Mouse (Mus musculus) hindbrain, embryonic 13.5 days (tissue): ENCODE measurements around the gene Pibf1. TPM values are rescaled to one million over a fixed set of nuclear protein-coding genes. Genes with fewer than 3 reads are reported as not detected.
A peak's percentile ranks its signal among the peaks of the same experiment; 100 is the strongest.

Experiments
- ATAC-seq: fragments of 200-750 bp; cut with Nextera tagmentation; 2 replicates; pipeline ENCODE4 v1.8.0; 2017; ENCODE audit warnings: moderate TSS enrichment; ENCODE audit not compliant: low FRiP score
- H3K27ac ChIP-seq: fragments of 300-500 bp; sonication (generic); 2 replicates; pipeline ENCODE4 v1.5.1; 2015; ENCODE audit warnings: inconsistent platforms, mild to moderate bottlenecking, moderate library complexity
- H3K27me3 ChIP-seq: fragments of 300-500 bp; sonication (generic); 2 replicates; pipeline ENCODE4 v1.6.1; 2015; ENCODE audit warnings: mild to moderate bottlenecking, inconsistent platforms
- H3K36me3 ChIP-seq: fragments of 300-500 bp; sonication (generic); 2 replicates; pipeline ENCODE4 v1.6.1; 2015; ENCODE audit warnings: mild to moderate bottlenecking, inconsistent platforms
- H3K4me1 ChIP-seq: fragments of 300-500 bp; sonication (generic); replicated peaks from 2 replicates; pipeline ENCODE4 v1.6.1; 2015; ENCODE audit warnings: inconsistent platforms
- H3K4me2 ChIP-seq: fragments of 300-500 bp; sonication (generic); 2 replicates; pipeline ENCODE4 v1.6.1; 2015; ENCODE audit warnings: inconsistent platforms, mild to moderate bottlenecking, moderate library complexity
- H3K4me3 ChIP-seq: fragments of 300-500 bp; sonication (generic); 2 replicates; pipeline ENCODE4 v1.5.1; 2015; ENCODE audit warnings: mild to moderate bottlenecking, inconsistent platforms
- H3K9ac ChIP-seq: fragments of 300-500 bp; sonication (generic); 2 replicates; pipeline ENCODE4 v1.6.1; 2015; ENCODE audit warnings: mild to moderate bottlenecking, inconsistent platforms
- H3K9me3 ChIP-seq: fragments of 300-500 bp; sonication (generic); 2 replicates; pipeline ENCODE4 v1.6.1; 2016; ENCODE audit warnings: inconsistent platforms
- WGBS: fragments of 180-500 bp; shearing (Covaris S2); methylation state at CpG from one replicate; pipeline ENCODE4 v1.1.7; 2015; 5-methylcytosine and 5-hydroxymethylcytosine counted together
- polyA plus RNA-seq: library from polyadenylated mRNA; unstranded; fragments of >200 nt; fragmentation: Nextera tagmentation; extraction: Ambion mirVana; gene quantifications from 2 replicates; pipeline ENCODE4 v1.2.1, GENCODE M21; 2015

The Pibf1 gene
- polyA plus RNA-seq, 1 experiment from 2014 or later = 19.8 TPM

- Histone ChIP-seq H3K4me1 (0 out of 2 replicates have a peak, but pooled peaks cover 3% of the 10 kb centered on the region), H3K27me3 (no peaks in the 10 kb centered on the region), H3K4me3 (no peak overlapping the region), H3K27ac (no peak overlapping the region), H3K9ac (no peak overlapping the region), H3K36me3 (peaks cover 37% of the 10 kb centered on the region), H3K9me3 (no peaks in the 10 kb centered on the region), H3K4me2 (no peak overlapping the region)
- 95% methylated on average over 4 of the region's 4 CpGs for WGBS
- ATAC-seq = no peak
These were observed 53.5 kb downstream of the Pibf1 start for GRCm38 (mm10) chr14:99152683-99153082.

- 0 out of 2 replicates have a peak, but pooled peaks have one; percentile 52 for ATAC-seq
- WGBS = 56% methylated on average over 6 of the region's 6 CpGs
These were observed 60.7 kb downstream of the Pibf1 start for GRCm38 (mm10) chr14:99159940-99160339.

GRCm38 (mm10) chr14:99163051-99163450 is 63.8 kb downstream of the Pibf1 start:
- H3K9me3 ChIP-seq = no peaks in the 10 kb centered on the region
- H3K4me2 ChIP-seq = no peak overlapping the region
- no peak overlapping the region for H3K4me3 ChIP-seq
- no peaks in the 10 kb centered on the region for H3K4me1 ChIP-seq
- WGBS = 95% methylated on average over 3 of the region's 3 CpGs
- ATAC-seq = no peak
- no peaks in the 10 kb centered on the region for H3K27me3 ChIP-seq
- H3K27ac ChIP-seq = no peak overlapping the region
- no peak overlapping the region for H3K9ac ChIP-seq
- peaks cover 17% of the 10 kb centered on the region for H3K36me3 ChIP-seq

More at GRCm38 (mm10) chr14:99159940-99160339, 60.7 kb downstream of the Pibf1 start:
- Histone ChIP-seq H3K9ac (no peak overlapping the region), H3K27me3 (no peaks in the 10 kb centered on the region), H3K4me3 (no peak overlapping the region), H3K27ac (no peak overlapping the region), H3K4me1 (no peaks in the 10 kb centered on the region), H3K36me3 (peaks cover 19% of the 10 kb centered on the region), H3K9me3 (no peaks in the 10 kb centered on the region), H3K4me2 (no peak overlapping the region)

GRCm38 (mm10) chr14:99174138-99174745 is 75.0 kb downstream of the Pibf1 start:
- 82% methylated on average over 4 of the region's 4 CpGs for WGBS
- Histone ChIP-seq H3K27ac (no peak overlapping the region), H3K9ac (no peak overlapping the region), H3K36me3 (peaks cover 4% of the 10 kb centered on the region; the same call in 1 of the 2 replicates), H3K4me1 (no peaks in the 10 kb centered on the region), H3K4me2 (no peak overlapping the region), H3K4me3 (no peak overlapping the region), H3K9me3 (no peaks in the 10 kb centered on the region), H3K27me3 (no peaks in the 10 kb centered on the region)
- no peak for ATAC-seq

GRCm38 (mm10) chr14:99176559-99176958 is 77.3 kb downstream of the Pibf1 start:
- no peaks in the 10 kb centered on the region for H3K4me1 ChIP-seq
- H3K27me3 ChIP-seq = no peaks in the 10 kb centered on the region
- H3K27ac ChIP-seq = no peak overlapping the region
- H3K9ac ChIP-seq = no peak overlapping the region
- no peak overlapping the region for H3K4me2 ChIP-seq
- no peaks in the 10 kb centered on the region for H3K9me3 ChIP-seq
- no peak for ATAC-seq
- H3K4me3 ChIP-seq = no peak overlapping the region
- peaks cover 2% of the 10 kb centered on the region; the same call in 1 of the 2 replicates for H3K36me3 ChIP-seq
- 61% methylated on average over 9 of the region's 9 CpGs for WGBS

GRCm38 (mm10) chr14:99190153-99190790 is 91.0 kb downstream of the Pibf1 start:
- Histone ChIP-seq H3K9ac (no peak overlapping the region), H3K4me2 (no peak overlapping the region), H3K4me3 (no peak overlapping the region), H3K36me3 (peaks cover 10% of the 10 kb centered on the region), H3K4me1 (no peaks in the 10 kb centered on the region), H3K27me3 (no peaks in the 10 kb centered on the region), H3K27ac (no peak overlapping the region), H3K9me3 (no peaks in the 10 kb centered on the region)
- ATAC-seq = no peak
- WGBS = 96% methylated on average over 5 of the region's 5 CpGs

- H3K27ac ChIP-seq = no peak overlapping the region
- ATAC-seq = no peak
- H3K9ac ChIP-seq = no peak overlapping the region
- no peaks in the 10 kb centered on the region for H3K9me3 ChIP-seq
- no peaks in the 10 kb centered on the region for H3K27me3 ChIP-seq
- 96% methylated on average over 2 of the region's 2 CpGs for WGBS
- H3K36me3 ChIP-seq = peaks cover 8% of the 10 kb centered on the region
- H3K4me2 ChIP-seq = no peak overlapping the region
- no peak overlapping the region for H3K4me3 ChIP-seq
- H3K4me1 ChIP-seq = no peaks in the 10 kb centered on the region
These were observed 106.6 kb downstream of the Pibf1 start for GRCm38 (mm10) chr14:99205865-99206264.

GRCm38 (mm10) chr14:99206591-99206990 is 107.4 kb downstream of the Pibf1 start:
- no peak overlapping the region for H3K4me2 ChIP-seq
- no peak overlapping the region for H3K9ac ChIP-seq
- H3K4me3 ChIP-seq = no peak overlapping the region
- WGBS = 93% methylated on average over 5 of the region's 5 CpGs
- peaks cover 13% of the 10 kb centered on the region for H3K36me3 ChIP-seq
- no peaks in the 10 kb centered on the region for H3K27me3 ChIP-seq
- H3K4me1 ChIP-seq = no peaks in the 10 kb centered on the region
- no peaks in the 10 kb centered on the region for H3K9me3 ChIP-seq
- no peak overlapping the region for H3K27ac ChIP-seq
- no peak for ATAC-seq

- no peaks in the 10 kb centered on the region for H3K4me1 ChIP-seq
- H3K4me2 ChIP-seq = no peak overlapping the region
- H3K9me3 ChIP-seq = no peaks in the 10 kb centered on the region
- H3K9ac ChIP-seq = no peak overlapping the region
- H3K4me3 ChIP-seq = no peak overlapping the region
- no peaks in the 10 kb centered on the region for H3K27me3 ChIP-seq
- H3K36me3 ChIP-seq = peaks cover 18% of the 10 kb centered on the region
- no peak overlapping the region for H3K27ac ChIP-seq
- WGBS = 87% methylated on average over 5 of the region's 5 CpGs
- ATAC-seq = no peak
These were observed 111.2 kb downstream of the Pibf1 start for GRCm38 (mm10) chr14:99210431-99210830.

- no peak for ATAC-seq
- no peak overlapping the region for H3K9ac ChIP-seq
- no peak overlapping the region for H3K4me2 ChIP-seq
- no peaks in the 10 kb centered on the region for H3K27me3 ChIP-seq
- H3K9me3 ChIP-seq = no peaks in the 10 kb centered on the region
- 85% methylated on average over 7 of the region's 7 CpGs for WGBS
- H3K27ac ChIP-seq = no peak overlapping the region
- H3K4me3 ChIP-seq = no peak overlapping the region
- H3K36me3 ChIP-seq = 0 out of 2 replicates have a peak, but pooled peaks cover under 1% of the 10 kb centered on the region
- H3K4me1 ChIP-seq = peaks cover 11% of the 10 kb centered on the region
These were observed 119.3 kb downstream of the Pibf1 start for GRCm38 (mm10) chr14:99218396-99219012.

- 14% methylated on average over 9 of the region's 9 CpGs for WGBS
- H3K27ac ChIP-seq = no peak overlapping the region
- ATAC-seq = peak; percentile 59; the same call in 1 of the 2 replicates
- peaks cover 11% of the 10 kb centered on the region for H3K4me1 ChIP-seq
- H3K36me3 ChIP-seq = no peaks in the 10 kb centered on the region
- no peaks in the 10 kb centered on the region for H3K27me3 ChIP-seq
- no peak overlapping the region for H3K9ac ChIP-seq
- H3K9me3 ChIP-seq = no peaks in the 10 kb centered on the region
- peak overlapping the region; percentile 19; the same call in 1 of the 2 replicates for H3K4me2 ChIP-seq
- H3K4me3 ChIP-seq = no peak overlapping the region
These were observed 120.5 kb downstream of the Pibf1 start for GRCm38 (mm10) chr14:99219757-99220171.

- H3K4me3 ChIP-seq = no peak overlapping the region
These were observed 126.7 kb downstream of the Pibf1 start for GRCm38 (mm10) chr14:99225929-99226328.

More at GRCm38 (mm10) chr14:99225929-99226328, 126.7 kb downstream of the Pibf1 start:
- Histone ChIP-seq H3K27ac (no peak overlapping the region), H3K36me3 (no peaks in the 10 kb centered on the region; the same call in 1 of the 2 replicates), H3K27me3 (no peaks in the 10 kb centered on the region), H3K9ac (no peak overlapping the region), H3K4me2 (no peak overlapping the region), H3K4me1 (no peaks in the 10 kb centered on the region), H3K9me3 (no peaks in the 10 kb centered on the region)
- WGBS = 97% methylated on average over 4 of the region's 4 CpGs
- no peak for ATAC-seq
